In the genomic region with DNA sequence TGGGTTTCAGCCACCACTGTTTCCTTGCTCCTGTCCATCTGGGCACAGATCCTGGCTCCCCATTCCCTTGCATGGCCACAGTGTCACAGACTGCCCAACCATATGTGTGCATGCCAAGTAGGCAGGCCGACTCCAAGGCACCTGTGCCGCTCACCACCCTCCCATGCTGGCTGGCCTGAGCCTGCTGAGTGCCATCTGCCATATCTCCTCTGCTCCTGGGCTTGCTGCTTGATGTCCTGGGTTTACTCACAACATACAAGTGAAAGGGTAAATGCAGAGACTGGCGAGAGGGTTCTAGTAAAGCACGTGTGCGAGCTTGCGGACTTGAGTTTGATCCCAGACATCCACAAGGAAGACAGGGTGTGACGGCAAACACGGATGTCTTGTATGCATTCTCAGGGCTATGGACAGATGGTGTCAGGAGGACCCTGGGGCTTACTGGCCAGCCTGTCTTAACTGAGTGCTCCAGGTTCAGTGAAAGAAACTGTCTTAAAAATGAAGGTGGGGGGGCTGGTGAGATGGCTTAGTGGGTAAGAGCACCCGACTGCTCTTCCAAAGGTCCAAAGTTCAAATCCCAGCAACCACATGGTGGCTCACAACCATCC, we compare ENCODE assay signal across 22 mouse cellular contexts. TPM values are rescaled to one million over a fixed set of nuclear protein-coding genes. Genes with fewer than 3 reads are reported as not detected.
DNase-seq lines count a peak whose midpoint lies in the region; ATAC-seq and TF ChIP-seq lines count a peak whose summit lies in the region.
"Had no signal": no experiment of that assay in that cellular context is flagged by ENCODE, and none has a peak within 500 bp of the region (broad histone marks: within the 10 kb centered on the region; RNA-seq: fewer than 3 reads in every experiment).

No protein-coding gene starts in this region.

- no peaks in the 10 kb centered on the region for H3K9me3 ChIP-seq in midbrain, embryonic 11.5 days (ENCODE audit: control insufficient read depth, low read length)
- H3K9me3 ChIP-seq in midbrain, embryonic 10.5 days (replicated peaks), result no peaks in the 10 kb centered on the region
- H3K9me3 ChIP-seq: intestine, embryonic 15.5 days; limb, embryonic 13.5 days; liver, embryonic 13.5 days; midbrain, embryonic 13.5 days; neural tube, embryonic 15.5 days had no signal

- H3K9ac ChIP-seq in midbrain, embryonic 11.5 days (ENCODE audit: low read length), result no peak overlapping the region
- H3K9ac ChIP-seq: intestine, embryonic 15.5 days; limb, embryonic 13.5 days; liver, embryonic 13.5 days; lung, embryonic 14.5 days; midbrain, embryonic 13.5 days; neural tube, embryonic 15.5 days had no signal

- no peaks in the 10 kb centered on the region for H3K4me1 ChIP-seq in midbrain, embryonic 11.5 days (ENCODE audit: control insufficient read depth, insufficient read depth, low read length)
- H3K4me1 ChIP-seq in midbrain, embryonic 10.5 days, result peaks cover 6% of the 10 kb centered on the region; the same call in 1 of the 2 replicates
- H3K4me1 ChIP-seq: intestine, embryonic 15.5 days; midbrain, embryonic 13.5 days; neural tube, embryonic 15.5 days had no signal

- H3K36me3 ChIP-seq in midbrain, embryonic 11.5 days (ENCODE audit: control insufficient read depth, insufficient read depth, low read length), result no peaks in the 10 kb centered on the region
- H3K36me3 ChIP-seq in midbrain, embryonic 10.5 days, result no peaks in the 10 kb centered on the region
- H3K36me3 ChIP-seq in myocyte (ENCODE audit: control insufficient read depth, insufficient read depth), result no peaks in the 10 kb centered on the region
- H3K36me3 ChIP-seq: intestine, embryonic 15.5 days; limb, embryonic 13.5 days; liver, embryonic 13.5 days; midbrain, embryonic 13.5 days; neural tube, embryonic 15.5 days had no signal

- no peaks in the 10 kb centered on the region for H3K27me3 ChIP-seq in midbrain, embryonic 11.5 days (ENCODE audit: control insufficient read depth, insufficient read depth, low read length)
- H3K27me3 ChIP-seq in midbrain, embryonic 10.5 days (ENCODE audit: low read depth, poor library complexity, severe bottlenecking), result no peaks in the 10 kb centered on the region
- H3K27me3 ChIP-seq in myocyte (ENCODE audit: control insufficient read depth, insufficient read depth, insufficient read length), result no peaks in the 10 kb centered on the region
- H3K27me3 ChIP-seq: CH12.LX; intestine, embryonic 15.5 days; limb, embryonic 13.5 days; liver, embryonic 13.5 days; midbrain, embryonic 13.5 days; neural tube, embryonic 15.5 days had no signal

- H3K4me2 ChIP-seq in midbrain, embryonic 11.5 days, result no peak overlapping the region
- no peak overlapping the region for H3K4me2 ChIP-seq in myocyte (ENCODE audit: low read depth)
- H3K4me2 ChIP-seq: intestine, embryonic 15.5 days; limb, embryonic 13.5 days; liver, embryonic 13.5 days; lung, embryonic 14.5 days; midbrain, embryonic 13.5 days; neural tube, embryonic 15.5 days had no signal

- WGBS in midbrain, embryonic 11.5 days, result 93% methylated on average over 9 of the region's 9 CpGs
- WGBS in midbrain, embryonic 10.5 days, result 95% methylated on average over 9 of the region's 9 CpGs

- no peak for ATAC-seq in midbrain, embryonic 11.5 days (ENCODE audit: low FRiP score)
- no peak for ATAC-seq in megakaryocyte-erythroid progenitor cell, adult 5-6 weeks (replicated peaks; ENCODE audit: low FRiP score, low TSS enrichment, poor library complexity, severe bottlenecking)
- ATAC-seq: intestine, embryonic 15.5 days; midbrain, embryonic 13.5 days had no signal

- H3K79me2 ChIP-seq in myocyte (ENCODE audit: control insufficient read depth, insufficient read depth), result no peaks in the 10 kb centered on the region

- no peak overlapping the region for H3K4me3 ChIP-seq in gastrocnemius, adult 2 months
- no peak overlapping the region for H3K4me3 ChIP-seq in midbrain, embryonic 11.5 days (ENCODE audit: low read depth, low read length)
- H3K4me3 ChIP-seq in midbrain, embryonic 10.5 days, result no peak overlapping the region
- no peak overlapping the region for H3K4me3 ChIP-seq in myocyte
- H3K4me3 ChIP-seq: intestine, embryonic 15.5 days; limb, embryonic 13.5 days; liver, embryonic 13.5 days; midbrain, embryonic 13.5 days; neural tube, embryonic 15.5 days had no signal

- H3K27ac ChIP-seq in gastrocnemius, adult 2 months, result no peak overlapping the region
- no peak overlapping the region for H3K27ac ChIP-seq in midbrain, embryonic 11.5 days (ENCODE audit: low read depth, low read length)
- no peak overlapping the region for H3K27ac ChIP-seq in midbrain, embryonic 10.5 days (replicated peaks)
- H3K27ac ChIP-seq: intestine, embryonic 15.5 days; limb, embryonic 13.5 days; liver, embryonic 13.5 days; midbrain, embryonic 13.5 days; neural tube, embryonic 15.5 days had no signal

- no peak for TF ChIP-seq CTCF in gastrocnemius, adult 2 months (IDR thresholded peaks at IDR 0.05)

- intact Hi-C loops in gastrocnemius, adult 2 months (cut with DNase I), result no loop called here

- no peak for TF ChIP-seq POLR2A in myocyte (IDR thresholded peaks at IDR 0.05; ENCODE audit: insufficient read length, low read depth)

- peak; percentile 59 for DNase-seq in gastrocnemius, adult 2 months
- no peak for DNase-seq in gastrocnemius, postnatal 25 days
- peak; percentile 68 for DNase-seq in midbrain, embryonic 11.5 days (ENCODE audit: low spot score, missing footprints)
- DNase-seq in midbrain, embryonic 10.5 days (ENCODE audit: low spot score), result no peak
- DNase-seq in cerebellum, adult 8-10 months, result peak; percentile 96
- DNase-seq in ovary, postnatal 10 days (ENCODE audit: low spot score), result no peak
- DNase-seq: embryo, embryonic 11 days; kidney, adult 9 months; kidney, postnatal 25 days; liver, embryonic 13.5 days; lung, embryonic 14.5 days; lung, postnatal 36 days; right cerebral cortex, postnatal 25 days; thymus, postnatal 36 days had no signal

- no peak overlapping the region for H3ac ChIP-seq in myocyte (ENCODE audit: control insufficient read depth, insufficient read length)

TF ChIP-seq in myocyte, 11 proteins besides CTCF, POLR2A, EP300 and RAD21:
- TF ChIP-seq MYOG (IDR thresholded peaks at IDR 0.05; ENCODE audit: control insufficient read depth in 1 of 3, insufficient read depth in 1 of 3, insufficient read length in 2 of 3, low read depth in 2 of 3) (peak in 2 of 3 experiments; percentile 33 to 38), TCF3 (IDR thresholded peaks at IDR 0.05; ENCODE audit: insufficient read length, low read depth) (no peak), MYOD1 (IDR thresholded peaks at IDR 0.05; ENCODE audit: control insufficient read depth in 1 of 3, insufficient read length in 2 of 3, low read depth in 2 of 3) (no peak), USF1 (IDR thresholded peaks at IDR 0.05; ENCODE audit: low read depth) (no peak)
TF ChIP-seq in myocyte: peak in this region for 1.

RNA-seq across cellular contexts. Expression of a gene that starts 11.1 kb away (rescaled TPM):
- total RNA-seq in gastrocnemius, adult 2 months (2021), result 10 to 100 TPM; 13.0 to 16.1 TPM
- 10 to 100 TPM; 13.8 to 14.6 TPM for total RNA-seq in gastrocnemius, postnatal 25 days (2021)
- 24.9 and 29.4 TPM in 2 replicates for polyA plus RNA-seq in midbrain, embryonic 11.5 days (2014; fragmentation: Nextera tagmentation; extraction: Ambion mirVana)
- 40.0 and 48.9 TPM in 2 replicates for polyA plus RNA-seq in midbrain, embryonic 10.5 days (2016; fragmentation: Nextera tagmentation; extraction: Ambion mirVana)
- polyA plus RNA-seq in myocyte (2012; fragmentation: generic; extraction: Trizol), result 33.3 TPM
- 34.4 and 68.3 TPM in 2 replicates for total RNA-seq in megakaryocyte-erythroid progenitor cell, adult 5-6 weeks (2014; fragmentation: Nextera tagmentation)
- total RNA-seq in megakaryocyte-erythroid progenitor cell, adult 5-6 weeks (2017), result 13.8 and 20.4 TPM in 2 replicates

RNA-seq across cellular contexts. Expression of a gene that starts 30.2 kb away (rescaled TPM):
- total RNA-seq in gastrocnemius, adult 2 months (2021), result 10 to 100 TPM; 38.6 to 51.4 TPM
- 10 to 100 TPM; 48.4 to 80.1 TPM for total RNA-seq in gastrocnemius, postnatal 25 days (2021)
- polyA plus RNA-seq in midbrain, embryonic 11.5 days (2014; fragmentation: Nextera tagmentation; extraction: Ambion mirVana), result 1,032 and 1,053 TPM in 2 replicates
- 866 and 996 TPM in 2 replicates for polyA plus RNA-seq in midbrain, embryonic 10.5 days (2016; fragmentation: Nextera tagmentation; extraction: Ambion mirVana)
- 1,089 TPM for polyA plus RNA-seq in myocyte (2012; fragmentation: generic; extraction: Trizol)
- total RNA-seq in megakaryocyte-erythroid progenitor cell, adult 5-6 weeks (2014; fragmentation: Nextera tagmentation), result 2,690 and 2,775 TPM in 2 replicates
- total RNA-seq in megakaryocyte-erythroid progenitor cell, adult 5-6 weeks (2017), result 3,160 and 3,275 TPM in 2 replicates

RNA-seq across cellular contexts. Expression of a gene that starts 30.7 kb away (rescaled TPM):
- 10 to 100 TPM; 46.1 to 46.4 TPM for total RNA-seq in gastrocnemius, adult 2 months (2021)
- 10 to 100 TPM; 34.6 to 37.7 TPM for total RNA-seq in gastrocnemius, postnatal 25 days (2021)
- polyA plus RNA-seq in midbrain, embryonic 11.5 days (2014; fragmentation: Nextera tagmentation; extraction: Ambion mirVana), result 6.2 and 7.4 TPM in 2 replicates
- polyA plus RNA-seq in midbrain, embryonic 10.5 days (2016; fragmentation: Nextera tagmentation; extraction: Ambion mirVana), result 7.3 and 7.7 TPM in 2 replicates
- polyA plus RNA-seq in myocyte (2012; fragmentation: generic; extraction: Trizol), result 54.7 TPM
- 12.7 and 18.1 TPM in 2 replicates for total RNA-seq in megakaryocyte-erythroid progenitor cell, adult 5-6 weeks (2014; fragmentation: Nextera tagmentation)
- 5.9 and 7.0 TPM in 2 replicates for total RNA-seq in megakaryocyte-erythroid progenitor cell, adult 5-6 weeks (2017)

RNA-seq across cellular contexts. Expression of a gene that starts 51.7 kb away (rescaled TPM):
- total RNA-seq in gastrocnemius, adult 2 months (2021), result under 1 TPM; 0.61 to 0.78 TPM
- total RNA-seq in gastrocnemius, postnatal 25 days (2021), result 1 to 10 TPM in 1 of 2 experiments, under 1 TPM in 1; 0.87 to 1.1 TPM
- 8.0 and 10.7 TPM in 2 replicates for polyA plus RNA-seq in midbrain, embryonic 11.5 days (2014; fragmentation: Nextera tagmentation; extraction: Ambion mirVana)
- 5.9 and 7.8 TPM in 2 replicates for polyA plus RNA-seq in midbrain, embryonic 10.5 days (2016; fragmentation: Nextera tagmentation; extraction: Ambion mirVana)
- polyA plus RNA-seq in myocyte (2012; fragmentation: generic; extraction: Trizol), result 9.7 TPM
- not detected in 2 replicates for total RNA-seq in megakaryocyte-erythroid progenitor cell, adult 5-6 weeks (2014; fragmentation: Nextera tagmentation)
- not detected in 2 replicates for total RNA-seq in megakaryocyte-erythroid progenitor cell, adult 5-6 weeks (2017)
- total RNA-seq: hematopoietic stem cell, adult 5-6 weeks had no signal

Comparison
In these comparisons a context has a peak if more than half of its experiments do, and no peak if none do; other contexts are left out.
1. DNase-seq: peak in gastrocnemius, adult 2 months (single experiment), midbrain, embryonic 11.5 days (single experiment) and cerebellum, adult 8-10 months (single experiment); none in gastrocnemius, postnatal 25 days (single experiment), midbrain, embryonic 10.5 days (single experiment) and ovary, postnatal 10 days (single experiment).
2. RNA of a gene that starts 30.2 kb away (total RNA-seq): 2,690 to 3,275 TPM in megakaryocyte-erythroid progenitor cell, adult 5-6 weeks; 48.4 to 80.1 TPM in gastrocnemius, postnatal 25 days and 38.6 to 51.4 TPM in gastrocnemius, adult 2 months; every median in the first group is over 10 times any median in the second.